Mouse (Mus musculus): Measurements from ENCODE around the gene Tnks1bp1. TPM values are rescaled to one million over a fixed set of nuclear protein-coding genes. Genes with fewer than 3 reads are reported as not detected.
A peak's percentile ranks its signal among the peaks of the same experiment; 100 is the strongest.

Gene Tnks1bp1
- polyA plus RNA-seq, 1 experiment from 2014 or later, result 12.2 TPM

- H3K4me2 ChIP-seq (ENCODE audit: low read depth, low read length), result peak overlapping the region; percentile 43
- peak overlapping the region; percentile 23; the same call in 1 of the 2 replicates for H3K4me3 ChIP-seq (ENCODE audit: low read depth, low read length)
- 10% methylated on average over 11 of the region's 11 CpGs for WGBS
- DNase-seq (ENCODE audit: low spot score), result peak; percentile 54
- no peaks in the 10 kb centered on the region for H3K27me3 ChIP-seq (ENCODE audit: control insufficient read depth, insufficient read depth, low read length)
- H3K9ac ChIP-seq (replicated peaks; ENCODE audit: low read length), result peak overlapping the region; percentile 41
- H3K27ac ChIP-seq (replicated peaks; ENCODE audit: low read depth, low read length), result no peak overlapping the region
- peak; percentile 65 for ATAC-seq (replicated peaks; ENCODE audit: insufficient number of reproducible peaks, low FRiP score, low TSS enrichment, low read depth)
- no peaks in the 10 kb centered on the region for H3K9me3 ChIP-seq (replicated peaks; ENCODE audit: control insufficient read depth, low read length)
- H3K4me1 ChIP-seq (ENCODE audit: control insufficient read depth, insufficient read depth, low read length), result no peaks in the 10 kb centered on the region; the same call in 1 of the 2 replicates
- peaks cover 12% of the 10 kb centered on the region for H3K36me3 ChIP-seq (replicated peaks; ENCODE audit: control insufficient read depth, insufficient read depth, low read depth, low read length)
These were observed 12.8 kb downstream of the Tnks1bp1 start for GRCm38 (mm10) chr2:85060591-85061060.

GRCm38 (mm10) chr2:85061107-85061541 lies 13.3 kb downstream of the Tnks1bp1 start:
- Histone ChIP-seq H3K4me1 (ENCODE audit: control insufficient read depth, insufficient read depth, low read length) (no peaks in the 10 kb centered on the region; the same call in 1 of the 2 replicates), H3K27ac (replicated peaks; ENCODE audit: low read depth, low read length) (no peak overlapping the region), H3K27me3 (ENCODE audit: control insufficient read depth, insufficient read depth, low read length) (no peaks in the 10 kb centered on the region), H3K4me3 (ENCODE audit: low read depth, low read length) (peak overlapping the region; percentile 23; the same call in 1 of the 2 replicates), H3K36me3 (replicated peaks; ENCODE audit: control insufficient read depth, insufficient read depth, low read depth, low read length) (peaks cover 9% of the 10 kb centered on the region), H3K9me3 (replicated peaks; ENCODE audit: control insufficient read depth, low read length) (no peaks in the 10 kb centered on the region), H3K9ac (replicated peaks; ENCODE audit: low read length) (peak overlapping the region; percentile 41), H3K4me2 (ENCODE audit: low read depth, low read length) (peak overlapping the region; percentile 43)
- 35% methylated on average over 10 of the region's 10 CpGs for WGBS
- ATAC-seq (replicated peaks; ENCODE audit: insufficient number of reproducible peaks, low FRiP score, low TSS enrichment, low read depth) (no peak), DNase-seq (ENCODE audit: low spot score) (no peak)

- H3K36me3 ChIP-seq (replicated peaks; ENCODE audit: control insufficient read depth, insufficient read depth, low read depth, low read length), result peaks cover 3% of the 10 kb centered on the region
These were observed 17.5 kb downstream of the Tnks1bp1 start for GRCm38 (mm10) chr2:85065141-85065875.

GRCm38 (mm10) chr2:85066937-85067336 lies 19.1 kb downstream of the Tnks1bp1 start:
- ATAC-seq (replicated peaks; ENCODE audit: insufficient number of reproducible peaks, low FRiP score, low TSS enrichment, low read depth) (no peak), DNase-seq (ENCODE audit: low spot score) (no peak)
- WGBS, result 93% methylated on average over 5 of the region's 5 CpGs
- Histone ChIP-seq H3K4me1 (ENCODE audit: control insufficient read depth, insufficient read depth, low read length) (no peaks in the 10 kb centered on the region), H3K4me2 (ENCODE audit: low read depth, low read length) (no peak overlapping the region), H3K27ac (replicated peaks; ENCODE audit: low read depth, low read length) (no peak overlapping the region), H3K36me3 (replicated peaks; ENCODE audit: control insufficient read depth, insufficient read depth, low read depth, low read length) (peaks cover 3% of the 10 kb centered on the region), H3K4me3 (ENCODE audit: low read depth, low read length) (no peak overlapping the region), H3K9ac (replicated peaks; ENCODE audit: low read length) (no peak overlapping the region), H3K9me3 (replicated peaks; ENCODE audit: control insufficient read depth, low read length) (no peaks in the 10 kb centered on the region), H3K27me3 (ENCODE audit: control insufficient read depth, insufficient read depth, low read length) (no peaks in the 10 kb centered on the region)

More at GRCm38 (mm10) chr2:85065141-85065875, 17.5 kb downstream of the Tnks1bp1 start:
- Histone ChIP-seq H3K4me1 (ENCODE audit: control insufficient read depth, insufficient read depth, low read length) (no peaks in the 10 kb centered on the region; the same call in 1 of the 2 replicates), H3K9ac (replicated peaks; ENCODE audit: low read length) (no peak overlapping the region), H3K4me2 (ENCODE audit: low read depth, low read length) (no peak overlapping the region), H3K9me3 (replicated peaks; ENCODE audit: control insufficient read depth, low read length) (no peaks in the 10 kb centered on the region), H3K27ac (replicated peaks; ENCODE audit: low read depth, low read length) (no peak overlapping the region), H3K4me3 (ENCODE audit: low read depth, low read length) (no peak overlapping the region), H3K27me3 (ENCODE audit: control insufficient read depth, insufficient read depth, low read length) (no peaks in the 10 kb centered on the region)
- 83% methylated on average over 12 of the region's 12 CpGs for WGBS
- ATAC-seq (replicated peaks; ENCODE audit: insufficient number of reproducible peaks, low FRiP score, low TSS enrichment, low read depth) (no peak), DNase-seq (ENCODE audit: low spot score) (no peak)

GRCm38 (mm10) chr2:85067903-85068625 lies 20.2 kb downstream of the Tnks1bp1 start:
- H3K4me3 ChIP-seq (ENCODE audit: low read depth, low read length), result no peak overlapping the region
- H3K9me3 ChIP-seq (replicated peaks; ENCODE audit: control insufficient read depth, low read length), result no peaks in the 10 kb centered on the region
- no peaks in the 10 kb centered on the region; the same call in none of the 2 replicates for H3K36me3 ChIP-seq (replicated peaks; ENCODE audit: control insufficient read depth, insufficient read depth, low read depth, low read length)
- H3K27me3 ChIP-seq (ENCODE audit: control insufficient read depth, insufficient read depth, low read length), result no peaks in the 10 kb centered on the region
- no peaks in the 10 kb centered on the region for H3K4me1 ChIP-seq (ENCODE audit: control insufficient read depth, insufficient read depth, low read length)
- no peak overlapping the region for H3K4me2 ChIP-seq (ENCODE audit: low read depth, low read length)
- WGBS, result 90% methylated on average over 10 of the region's 10 CpGs
- ATAC-seq (replicated peaks; ENCODE audit: insufficient number of reproducible peaks, low FRiP score, low TSS enrichment, low read depth), result no peak
- H3K27ac ChIP-seq (replicated peaks; ENCODE audit: low read depth, low read length), result no peak overlapping the region
- DNase-seq (ENCODE audit: low spot score), result no peak
- no peak overlapping the region for H3K9ac ChIP-seq (replicated peaks; ENCODE audit: low read length)

GRCm38 (mm10) chr2:85068626-85069025 lies 20.8 kb downstream of the Tnks1bp1 start:
- 81% methylated on average over 2 of the region's 2 CpGs for WGBS
- DNase-seq (ENCODE audit: low spot score) (no peak), ATAC-seq (replicated peaks; ENCODE audit: insufficient number of reproducible peaks, low FRiP score, low TSS enrichment, low read depth) (no peak)
- Histone ChIP-seq H3K9me3 (replicated peaks; ENCODE audit: control insufficient read depth, low read length) (no peaks in the 10 kb centered on the region), H3K4me2 (ENCODE audit: low read depth, low read length) (no peak overlapping the region), H3K27me3 (ENCODE audit: control insufficient read depth, insufficient read depth, low read length) (no peaks in the 10 kb centered on the region), H3K9ac (replicated peaks; ENCODE audit: low read length) (no peak overlapping the region), H3K36me3 (replicated peaks; ENCODE audit: control insufficient read depth, insufficient read depth, low read depth, low read length) (no peaks in the 10 kb centered on the region; the same call in none of the 2 replicates), H3K4me1 (ENCODE audit: control insufficient read depth, insufficient read depth, low read length) (no peaks in the 10 kb centered on the region), H3K4me3 (ENCODE audit: low read depth, low read length) (no peak overlapping the region), H3K27ac (replicated peaks; ENCODE audit: low read depth, low read length) (no peak overlapping the region)

GRCm38 (mm10) chr2:85070086-85070485 lies 22.3 kb downstream of the Tnks1bp1 start:
- DNase-seq (ENCODE audit: low spot score), result no peak
- no peaks in the 10 kb centered on the region for H3K4me1 ChIP-seq (ENCODE audit: control insufficient read depth, insufficient read depth, low read length)
- ATAC-seq (replicated peaks; ENCODE audit: insufficient number of reproducible peaks, low FRiP score, low TSS enrichment, low read depth), result no peak
- H3K27me3 ChIP-seq (ENCODE audit: control insufficient read depth, insufficient read depth, low read length), result no peaks in the 10 kb centered on the region
- no peaks in the 10 kb centered on the region for H3K9me3 ChIP-seq (replicated peaks; ENCODE audit: control insufficient read depth, low read length)
- 76% methylated on average over 15 of the region's 15 CpGs for WGBS
- no peak overlapping the region for H3K27ac ChIP-seq (replicated peaks; ENCODE audit: low read depth, low read length)
- H3K36me3 ChIP-seq (replicated peaks; ENCODE audit: control insufficient read depth, insufficient read depth, low read depth, low read length), result no peaks in the 10 kb centered on the region; the same call in none of the 2 replicates
- H3K4me3 ChIP-seq (ENCODE audit: low read depth, low read length), result no peak overlapping the region
- no peak overlapping the region for H3K4me2 ChIP-seq (ENCODE audit: low read depth, low read length)
- H3K9ac ChIP-seq (replicated peaks; ENCODE audit: low read length), result no peak overlapping the region

All from embryonic facial prominence, embryonic 11.5 days (tissue).